Mouse (Mus musculus): ENCODE measurements around the gene Sirpb1a. TPM values are rescaled to one million over a fixed set of nuclear protein-coding genes. Genes with fewer than 3 reads are reported as not detected.
"Not testable (repeated sequence)": the region's sequence is repeated elsewhere in the genome, so short reads cannot be mapped to it uniquely, and the experiment has no call there.

Sirpb1a gene
- polyA plus RNA-seq (2014; fragmentation: Nextera tagmentation; extraction: Ambion mirVana): not detected in 2 replicates

- not testable (repeated sequence) for H3K27me3 ChIP-seq (ENCODE audit: control insufficient read depth, insufficient read depth, low read length); DNase-seq (ENCODE audit: low spot score, missing footprints); H3K9me3 ChIP-seq (ENCODE audit: control insufficient read depth, low read length); H3K4me3 ChIP-seq (ENCODE audit: low read depth, low read length); ATAC-seq (ENCODE audit: low FRiP score); H3K9ac ChIP-seq (ENCODE audit: low read length); H3K27ac ChIP-seq (ENCODE audit: low read depth, low read length); H3K36me3 ChIP-seq (ENCODE audit: control insufficient read depth, insufficient read depth, low read length); H3K4me1 ChIP-seq (ENCODE audit: control insufficient read depth, insufficient read depth, low read length); H3K4me2 ChIP-seq
- 89% methylated on average over 1 of the region's 1 CpGs for WGBS
Observed at GRCm38 (mm10) chr3:15426447-15426846, at the start of gene Sirpb1a. Gene Sirpb1a (minus strand): TSS chr3:15426520.

DNA sequence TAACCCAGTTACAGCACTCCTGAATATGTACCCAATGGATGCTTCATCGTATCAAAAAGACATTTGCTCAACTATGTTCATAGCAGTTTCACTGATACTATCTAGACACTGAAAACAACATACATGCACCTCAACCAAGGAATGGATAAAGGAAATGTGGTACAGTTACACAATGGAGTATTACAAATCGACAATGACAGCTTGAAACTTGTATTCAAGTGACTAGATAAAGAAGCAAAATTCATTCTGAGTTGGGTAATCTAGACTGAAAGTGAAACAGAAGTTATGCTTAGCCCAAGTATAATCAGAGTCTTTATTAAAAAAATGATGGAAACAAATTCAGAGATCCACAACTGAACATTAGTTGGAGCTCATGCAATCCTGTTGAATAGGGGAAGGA is 48.5 kb upstream of the Sirpb1a start:
- not testable (repeated sequence) for DNase-seq (ENCODE audit: low spot score, missing footprints); H3K4me1 ChIP-seq (ENCODE audit: control insufficient read depth, insufficient read depth, low read length)
- WGBS: 95% methylated on average over 1 of the region's 2 CpGs

GRCm38 (mm10) chr3:15470158-15470557 is 43.8 kb upstream of the Sirpb1a start:
- H3K4me3 ChIP-seq (ENCODE audit: low read depth, low read length); H3K9ac ChIP-seq (ENCODE audit: low read length); H3K27ac ChIP-seq (ENCODE audit: low read depth, low read length); H3K4me1 ChIP-seq (ENCODE audit: control insufficient read depth, insufficient read depth, low read length); H3K27me3 ChIP-seq (ENCODE audit: control insufficient read depth, insufficient read depth, low read length); DNase-seq (ENCODE audit: low spot score, missing footprints); ATAC-seq (ENCODE audit: low FRiP score); H3K9me3 ChIP-seq (ENCODE audit: control insufficient read depth, low read length); H3K36me3 ChIP-seq (ENCODE audit: control insufficient read depth, insufficient read depth, low read length); H3K4me2 ChIP-seq: not testable (repeated sequence)
- 50% methylated on average over 1 of the region's 3 CpGs for WGBS

More for the DNA sequence above, 48.5 kb upstream of the Sirpb1a start:
- ATAC-seq (ENCODE audit: low FRiP score); H3K36me3 ChIP-seq (ENCODE audit: control insufficient read depth, insufficient read depth, low read length); H3K4me2 ChIP-seq; H3K4me3 ChIP-seq (ENCODE audit: low read depth, low read length); H3K9ac ChIP-seq (ENCODE audit: low read length); H3K27me3 ChIP-seq (ENCODE audit: control insufficient read depth, insufficient read depth, low read length); H3K9me3 ChIP-seq (ENCODE audit: control insufficient read depth, low read length); H3K27ac ChIP-seq (ENCODE audit: low read depth, low read length): not testable (repeated sequence)

DNA sequence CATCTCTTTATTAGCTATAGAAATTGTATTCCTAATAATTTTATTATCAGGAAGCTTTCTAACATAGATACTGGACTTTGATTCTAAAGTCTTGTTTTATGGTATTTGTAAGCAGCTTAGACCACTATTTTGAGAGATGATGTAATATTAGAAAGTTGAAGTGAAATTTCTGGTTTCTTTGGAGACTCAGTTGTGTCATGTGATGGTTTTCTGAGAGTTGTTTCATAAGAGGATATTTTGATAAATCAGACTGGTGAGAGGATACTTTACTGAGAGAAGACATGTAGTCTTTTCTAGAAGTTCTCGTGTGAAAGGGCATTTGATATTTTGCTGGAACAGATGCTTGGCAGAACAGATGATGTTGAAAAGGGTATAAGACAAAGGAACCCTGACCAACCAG is 17.6 kb upstream of the Sirpb1a start:
- H3K4me3 ChIP-seq (ENCODE audit: low read depth, low read length); H3K4me1 ChIP-seq (ENCODE audit: control insufficient read depth, insufficient read depth, low read length); H3K27me3 ChIP-seq (ENCODE audit: control insufficient read depth, insufficient read depth, low read length); H3K27ac ChIP-seq (ENCODE audit: low read depth, low read length); DNase-seq (ENCODE audit: low spot score, missing footprints); H3K9ac ChIP-seq (ENCODE audit: low read length); ATAC-seq (ENCODE audit: low FRiP score); H3K36me3 ChIP-seq (ENCODE audit: control insufficient read depth, insufficient read depth, low read length); H3K4me2 ChIP-seq; H3K9me3 ChIP-seq (ENCODE audit: control insufficient read depth, low read length): not testable (repeated sequence)
- WGBS: 66% methylated on average over 1 of the region's 1 CpGs

GRCm38 (mm10) chr3:15439844-15440243 is 13.5 kb upstream of the Sirpb1a start:
- H3K36me3 ChIP-seq (ENCODE audit: control insufficient read depth, insufficient read depth, low read length); H3K4me1 ChIP-seq (ENCODE audit: control insufficient read depth, insufficient read depth, low read length); H3K4me2 ChIP-seq; ATAC-seq (ENCODE audit: low FRiP score); DNase-seq (ENCODE audit: low spot score, missing footprints); H3K9me3 ChIP-seq (ENCODE audit: control insufficient read depth, low read length); H3K27me3 ChIP-seq (ENCODE audit: control insufficient read depth, insufficient read depth, low read length); H3K27ac ChIP-seq (ENCODE audit: low read depth, low read length); H3K9ac ChIP-seq (ENCODE audit: low read length); H3K4me3 ChIP-seq (ENCODE audit: low read depth, low read length): not testable (repeated sequence)
- WGBS: 68% methylated on average over 1 of the region's 1 CpGs

- no peak overlapping the region for H3K9ac ChIP-seq (ENCODE audit: low read length)
- no peaks in the 10 kb centered on the region for H3K36me3 ChIP-seq (ENCODE audit: control insufficient read depth, insufficient read depth, low read length)
- ATAC-seq (ENCODE audit: low FRiP score) (no peak), DNase-seq (ENCODE audit: low spot score, missing footprints) (no peak)
- no peaks in the 10 kb centered on the region for H3K9me3 ChIP-seq (ENCODE audit: control insufficient read depth, low read length)
- no peaks in the 10 kb centered on the region for H3K4me1 ChIP-seq (ENCODE audit: control insufficient read depth, insufficient read depth, low read length)
- H3K27me3 ChIP-seq (ENCODE audit: control insufficient read depth, insufficient read depth, low read length): no peaks in the 10 kb centered on the region
- 85% methylated on average over 1 of the region's 1 CpGs for WGBS
- H3K27ac ChIP-seq (ENCODE audit: low read depth, low read length): no peak overlapping the region
- no peak overlapping the region for H3K4me3 ChIP-seq (ENCODE audit: low read depth, low read length)
- no peak overlapping the region for H3K4me2 ChIP-seq
Observed at GRCm38 (mm10) chr3:15427917-15428316, 1.6 kb upstream of the Sirpb1a start.

DNA sequence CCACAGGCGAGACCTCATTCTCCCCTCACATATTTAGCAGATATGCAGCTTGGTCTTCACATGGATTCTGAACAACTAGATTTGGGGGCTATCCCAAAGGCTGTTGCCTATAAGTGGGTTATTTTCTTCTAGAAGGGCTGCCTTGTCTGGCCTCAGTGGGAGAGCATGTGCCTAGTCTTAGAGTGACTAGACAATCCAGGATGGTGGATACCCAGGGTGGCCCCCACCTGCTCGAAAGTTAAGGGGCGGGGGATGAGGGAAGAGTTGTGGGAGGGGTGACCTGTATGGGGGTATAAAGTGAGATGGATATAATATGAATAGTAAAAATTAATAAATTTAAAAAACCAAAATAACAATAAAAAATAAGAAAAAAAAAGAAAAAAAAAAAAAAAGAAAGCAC is 70.6 kb downstream of the Sirpb1a start:
- not testable (repeated sequence) for H3K9ac ChIP-seq (ENCODE audit: low read length); H3K4me1 ChIP-seq (ENCODE audit: control insufficient read depth, insufficient read depth, low read length); H3K27ac ChIP-seq (ENCODE audit: low read depth, low read length); H3K27me3 ChIP-seq (ENCODE audit: control insufficient read depth, insufficient read depth, low read length); H3K4me3 ChIP-seq (ENCODE audit: low read depth, low read length); H3K9me3 ChIP-seq (ENCODE audit: control insufficient read depth, low read length); ATAC-seq (ENCODE audit: low FRiP score); H3K36me3 ChIP-seq (ENCODE audit: control insufficient read depth, insufficient read depth, low read length); H3K4me2 ChIP-seq; DNase-seq (ENCODE audit: low spot score, missing footprints)
- 77% methylated on average over 3 of the region's 3 CpGs for WGBS

GRCm38 (mm10) chr3:15350318-15350717 is 76.0 kb downstream of the Sirpb1a start:
- H3K27me3 ChIP-seq (ENCODE audit: control insufficient read depth, insufficient read depth, low read length); H3K27ac ChIP-seq (ENCODE audit: low read depth, low read length); DNase-seq (ENCODE audit: low spot score, missing footprints); H3K36me3 ChIP-seq (ENCODE audit: control insufficient read depth, insufficient read depth, low read length); H3K4me1 ChIP-seq (ENCODE audit: control insufficient read depth, insufficient read depth, low read length); H3K9ac ChIP-seq (ENCODE audit: low read length); H3K9me3 ChIP-seq (ENCODE audit: control insufficient read depth, low read length); H3K4me3 ChIP-seq (ENCODE audit: low read depth, low read length); H3K4me2 ChIP-seq; ATAC-seq (ENCODE audit: low FRiP score): not testable (repeated sequence)
- 81% methylated on average over 1 of the region's 2 CpGs for WGBS

GRCm38 (mm10) chr3:15345606-15346005 is 80.7 kb downstream of the Sirpb1a start:
- H3K27me3 ChIP-seq (ENCODE audit: control insufficient read depth, insufficient read depth, low read length); H3K36me3 ChIP-seq (ENCODE audit: control insufficient read depth, insufficient read depth, low read length); H3K4me2 ChIP-seq; H3K9me3 ChIP-seq (ENCODE audit: control insufficient read depth, low read length); H3K4me3 ChIP-seq (ENCODE audit: low read depth, low read length); H3K9ac ChIP-seq (ENCODE audit: low read length); DNase-seq (ENCODE audit: low spot score, missing footprints); H3K27ac ChIP-seq (ENCODE audit: low read depth, low read length); ATAC-seq (ENCODE audit: low FRiP score); H3K4me1 ChIP-seq (ENCODE audit: control insufficient read depth, insufficient read depth, low read length): not testable (repeated sequence)
- 84% methylated on average over 3 of the region's 3 CpGs for WGBS

GRCm38 (mm10) chr3:15340287-15340686 is 86.0 kb downstream of the Sirpb1a start:
- DNase-seq (ENCODE audit: low spot score, missing footprints) (no peak), ATAC-seq (ENCODE audit: low FRiP score) (no peak)
- H3K4me1 ChIP-seq (ENCODE audit: control insufficient read depth, insufficient read depth, low read length): no peaks in the 10 kb centered on the region
- no peaks in the 10 kb centered on the region for H3K36me3 ChIP-seq (ENCODE audit: control insufficient read depth, insufficient read depth, low read length)
- no peak overlapping the region for H3K4me3 ChIP-seq (ENCODE audit: low read depth, low read length)
- H3K27me3 ChIP-seq (ENCODE audit: control insufficient read depth, insufficient read depth, low read length): no peaks in the 10 kb centered on the region
- H3K9me3 ChIP-seq (ENCODE audit: control insufficient read depth, low read length): no peaks in the 10 kb centered on the region
- no peak overlapping the region for H3K9ac ChIP-seq (ENCODE audit: low read length)
- no peak overlapping the region for H3K27ac ChIP-seq (ENCODE audit: low read depth, low read length)
- no peak overlapping the region for H3K4me2 ChIP-seq
- 73% methylated on average over 1 of the region's 1 CpGs for WGBS

All from midbrain, embryonic 11.5 days (tissue).